Mouse (Mus musculus) bone marrow, adult 2 months (tissue): ENCODE measurements around the gene Rph3al.

Experiments
- CTCF ChIP-seq: fragments of 200-500 bp; IDR thresholded peaks from 2 replicates; pipeline ENCODE4 v1.5.1; 2011; ENCODE audit warnings: low read length, control low read depth; ENCODE audit not compliant: control insufficient read depth, insufficient read depth
- POLR2A ChIP-seq: fragments of 200-500 bp; IDR thresholded peaks from 2 replicates; pipeline ENCODE4 v1.6.1; 2011; ENCODE audit warnings: low read depth, mild to moderate bottlenecking, control low read depth, low read length, borderline replicate concordance; ENCODE audit not compliant: control insufficient read depth

DNA sequence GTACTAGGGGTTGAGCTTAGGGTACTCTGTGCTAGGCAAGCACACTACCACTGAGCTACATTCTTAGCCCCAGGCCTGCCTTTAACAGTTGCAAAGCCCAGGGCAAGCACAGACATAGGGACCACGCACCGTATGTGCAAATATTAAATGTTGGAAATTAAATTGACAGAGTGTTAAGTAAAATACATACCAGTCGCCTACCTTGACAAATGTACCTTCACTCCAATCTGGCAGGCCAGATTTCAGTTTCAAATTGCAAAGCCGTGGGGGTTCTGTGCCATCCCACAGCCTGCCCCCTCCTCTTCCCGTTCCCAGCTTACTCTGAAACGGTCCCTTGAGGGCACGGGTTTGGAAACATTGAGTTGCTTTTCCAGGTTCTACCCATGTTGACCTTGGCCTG is 47.7 kb upstream of the Rph3al start:
- TF ChIP-seq CTCF = no peak
- no peak for TF ChIP-seq POLR2A
